Mouse (Mus musculus): ENCODE measurements around the gene Zdhhc18.

DNA sequence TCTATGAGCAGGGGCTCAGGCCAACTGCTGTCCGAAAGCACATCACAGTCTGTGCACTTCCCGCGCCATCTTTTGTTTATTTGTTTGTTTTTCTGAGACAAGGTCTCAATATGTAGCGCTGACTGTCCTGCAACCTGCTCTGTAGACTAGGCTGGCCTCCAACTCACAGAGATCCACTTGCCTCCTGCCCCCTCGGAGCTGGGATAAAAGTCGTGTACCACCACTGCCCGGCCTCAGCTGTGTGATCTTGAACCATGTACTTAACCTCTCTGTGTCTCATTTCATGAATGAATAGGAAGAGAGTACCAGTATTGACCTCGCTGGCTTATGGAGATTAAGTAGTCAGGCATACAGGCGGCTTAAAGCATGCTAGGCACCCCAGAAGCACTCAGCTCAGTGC is 23.3 kb downstream of the Zdhhc18 start:
- TF ChIP-seq CTCF (IDR thresholded peaks at IDR 0.05 in 2 of 3, conservative IDR thresholded peaks at IDR 0.05 in 1 of 3; ENCODE audit: control insufficient read depth in 1 of 3, insufficient read depth in 1 of 3, low read depth in 2 of 3, low read length in 3 of 3, poor library complexity in 1 of 3, severe bottlenecking in 1 of 3) (no peak), POLR2AphosphoS2 (IDR thresholded peaks at IDR 0.05; ENCODE audit: low read length) (no peak)
